Mouse (Mus musculus): ENCODE data around the gene Maco1. TPM values are rescaled to one million over a fixed set of nuclear protein-coding genes. Genes with fewer than 3 reads are reported as not detected.
"Not testable (repeated sequence)": the region's sequence is repeated elsewhere in the genome, so short reads cannot be mapped to it uniquely, and the experiment has no call there.

Gene Maco1
- total RNA-seq, 2 experiments from 2014 or later, result 24.9 to 25.9 TPM

GRCm38 (mm10) chr4:134821061-134821460, 32.1 kb downstream of the Maco1 start:
- intact Hi-C loops (cut with DNase I), result no loop called here
- DNase-seq, result no peak

DNA sequence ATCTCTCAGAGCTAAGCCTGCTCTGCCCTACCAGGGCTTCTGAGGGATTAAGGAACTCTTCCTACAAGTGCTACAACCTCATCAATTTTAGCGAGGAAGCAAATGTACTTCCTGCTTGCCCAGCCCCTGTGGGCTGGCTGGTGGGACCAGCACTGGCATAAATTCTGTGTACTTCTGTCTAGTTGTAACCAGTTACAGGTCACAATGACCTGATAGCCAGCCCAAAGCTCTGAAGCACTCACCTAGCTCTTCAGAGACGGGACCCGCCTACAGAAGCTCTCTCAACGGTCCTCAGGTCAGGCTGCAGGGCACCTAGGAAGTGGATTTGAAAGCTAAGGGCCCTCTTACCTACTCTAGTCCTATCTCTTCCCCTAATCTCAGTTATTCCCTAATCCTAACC, 35.4 kb downstream of the Maco1 start:
- intact Hi-C loops (cut with DNase I), result no loop called here
- DNase-seq, result no peak

DNA sequence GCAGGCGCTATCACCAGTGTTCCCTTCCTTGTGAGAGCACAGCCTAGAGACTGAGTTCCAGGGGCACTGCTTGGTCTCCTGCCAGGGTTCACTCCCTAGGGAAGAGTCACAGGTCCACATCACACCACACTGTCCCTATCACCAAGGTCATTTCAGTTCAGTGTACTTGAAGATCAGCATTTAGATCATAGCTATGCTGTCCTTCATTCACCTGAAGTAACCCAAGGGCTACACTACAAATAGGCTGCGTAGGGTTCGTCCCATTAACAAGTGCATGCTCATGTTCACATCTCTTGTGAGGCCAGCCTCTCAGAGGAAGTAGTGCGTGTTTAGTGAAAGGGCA, 38.9 kb downstream of the Maco1 start:
- DNase-seq, result peak in 1 of 2 experiments; percentile 51
- intact Hi-C loops (cut with DNase I), result no loop called here

- no peak for DNase-seq
- intact Hi-C loops (cut with DNase I), result no loop called here
Observed at GRCm38 (mm10) chr4:134813406-134814228, 39.5 kb downstream of the Maco1 start.

- intact Hi-C loops (cut with DNase I), result no loop called here
- DNase-seq, result peak; percentile 93 to 94
Observed at GRCm38 (mm10) chr4:134804765-134805164, 48.4 kb downstream of the Maco1 start.

GRCm38 (mm10) chr4:134802765-134803164, 50.4 kb downstream of the Maco1 start:
- DNase-seq, result no peak
- intact Hi-C loops (cut with DNase I), result no loop called here

GRCm38 (mm10) chr4:134802155-134802554, 51.0 kb downstream of the Maco1 start:
- intact Hi-C loops (cut with DNase I), result no loop called here

GRCm38 (mm10) chr4:134800693-134801092, 52.5 kb downstream of the Maco1 start:
- no peak for DNase-seq
- intact Hi-C loops (cut with DNase I), result no loop called here

More at GRCm38 (mm10) chr4:134802155-134802554, 51.0 kb downstream of the Maco1 start:
- DNase-seq, result no peak

DNA sequence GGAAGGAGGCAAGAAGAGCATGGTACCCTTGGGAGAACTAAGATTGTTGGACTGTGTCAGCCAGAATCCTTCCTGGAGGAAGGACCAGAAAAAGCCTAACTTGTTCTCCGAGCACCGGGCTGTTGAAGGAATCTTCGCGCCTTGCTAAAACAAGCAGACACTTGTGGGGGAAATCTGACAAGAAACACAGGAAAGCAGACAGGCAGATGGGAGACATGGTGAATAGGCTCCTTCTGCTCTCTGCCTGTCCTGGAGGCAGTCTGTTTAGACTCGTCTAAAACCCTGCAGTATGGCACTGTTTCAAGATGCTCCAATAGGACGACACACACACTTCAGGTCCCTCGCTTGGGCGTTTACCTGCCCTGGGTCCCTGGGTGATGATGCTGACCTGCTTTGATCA, 53.0 kb downstream of the Maco1 start:
- no peak for DNase-seq
- intact Hi-C loops (cut with DNase I), result no loop called here

- peak; percentile 73 to 82 for DNase-seq
- intact Hi-C loops (cut with DNase I), result loop anchor here (1.0 kb wide), 1 partner anchor 256 kb away; no protein-coding TSS in a partner anchor
Observed at GRCm38 (mm10) chr4:134799272-134799671, 53.9 kb downstream of the Maco1 start.

- intact Hi-C loops (cut with DNase I), result loop anchor here (1.0 kb wide), 1 partner anchor 256 kb away; no protein-coding TSS in a partner anchor
- DNase-seq, result no peak
Observed at GRCm38 (mm10) chr4:134798861-134799260, 54.3 kb downstream of the Maco1 start.

DNA sequence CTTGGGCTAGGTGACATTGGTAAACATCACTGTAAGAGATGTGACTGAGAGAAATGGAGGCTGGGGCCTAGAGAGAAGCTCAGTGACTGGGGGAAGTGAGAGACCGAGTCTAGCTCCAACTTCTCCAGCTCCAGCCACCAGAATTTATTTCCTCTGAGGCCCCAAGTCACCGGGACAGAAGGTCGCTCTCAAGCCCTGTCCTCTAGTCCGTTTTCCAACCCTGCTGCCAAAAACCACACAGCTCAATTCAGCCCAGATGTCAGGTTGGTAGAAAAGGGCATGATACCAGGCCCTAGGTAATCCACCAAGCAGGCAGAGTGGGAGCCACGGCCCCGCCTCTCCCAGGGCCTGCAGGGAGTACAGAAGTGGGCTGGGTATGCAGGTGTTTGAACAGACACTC, 55.5 kb downstream of the Maco1 start:
- intact Hi-C loops (cut with DNase I), result no loop called here
- no peak for DNase-seq

DNA sequence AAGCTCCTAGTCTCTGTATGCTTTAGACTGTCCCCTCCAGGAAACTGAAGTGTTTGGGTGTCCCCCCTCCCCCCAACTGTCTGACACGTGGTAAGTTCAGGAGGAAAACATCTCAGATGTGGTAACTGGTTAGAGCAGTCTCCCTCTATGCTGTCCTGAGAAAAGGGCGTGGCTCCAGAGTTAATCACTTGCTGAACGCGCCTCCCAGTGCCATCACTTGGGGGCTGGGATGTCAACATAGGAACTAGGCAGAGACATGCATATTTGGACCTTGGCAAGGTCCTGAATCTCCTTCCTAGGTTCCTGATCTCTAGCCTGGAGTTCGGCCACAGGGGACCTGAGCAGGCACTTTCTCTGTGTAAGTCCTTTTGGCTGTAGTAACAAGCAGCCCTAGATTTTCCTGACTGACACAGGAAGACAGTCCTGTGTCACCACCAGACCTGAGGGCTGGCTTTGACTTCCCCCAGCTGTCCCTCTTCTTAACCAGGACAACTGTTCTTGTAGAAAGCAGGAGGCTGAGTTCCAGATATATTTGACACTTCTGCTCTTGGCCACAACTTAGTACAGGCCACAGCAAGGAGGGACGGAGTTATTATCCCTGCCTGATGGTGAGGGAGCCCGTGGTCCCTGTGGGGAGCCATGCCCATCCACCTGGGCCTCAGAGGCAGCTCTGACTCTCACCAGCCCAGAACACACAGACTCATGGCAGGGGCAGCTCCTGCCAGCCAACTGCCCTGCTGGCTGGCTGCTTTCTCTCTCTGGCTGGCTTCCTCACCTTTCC, 56.4 kb downstream of the Maco1 start:
- no peak for DNase-seq
- intact Hi-C loops (cut with DNase I), result no loop called here

DNA sequence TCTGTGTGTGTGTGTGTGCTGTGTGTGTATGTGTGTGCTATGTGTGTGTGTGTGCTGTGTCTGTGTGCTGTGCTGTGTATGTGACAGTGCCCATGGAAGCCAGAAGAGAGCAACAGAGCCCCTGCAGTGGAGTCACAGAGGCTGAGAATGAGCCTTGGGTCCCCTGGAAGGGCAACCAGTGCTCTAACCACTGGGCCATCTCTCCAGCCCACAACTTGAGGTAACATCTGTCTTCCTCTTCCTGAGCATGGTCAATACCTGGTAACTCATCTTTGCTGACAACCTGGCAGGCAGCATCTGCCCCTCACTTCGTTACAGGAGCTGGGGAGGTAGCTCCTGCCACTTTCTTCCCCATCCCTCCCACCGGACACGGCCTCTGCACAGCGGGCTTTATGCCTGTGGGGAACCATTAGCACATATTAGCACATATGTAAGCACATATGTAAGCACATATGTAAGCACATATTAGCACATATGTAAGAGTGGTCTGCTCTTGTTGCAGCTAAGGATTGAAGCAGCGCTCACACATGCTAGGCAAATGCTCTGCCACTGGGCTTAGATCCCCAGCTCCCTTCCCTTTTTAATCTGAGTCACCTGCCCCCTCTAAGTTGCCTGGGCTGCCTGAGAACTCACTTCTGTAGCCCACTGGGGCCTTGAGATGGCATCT, 57.2 kb downstream of the Maco1 start:
- intact Hi-C loops (cut with DNase I), result no loop called here

DNA sequence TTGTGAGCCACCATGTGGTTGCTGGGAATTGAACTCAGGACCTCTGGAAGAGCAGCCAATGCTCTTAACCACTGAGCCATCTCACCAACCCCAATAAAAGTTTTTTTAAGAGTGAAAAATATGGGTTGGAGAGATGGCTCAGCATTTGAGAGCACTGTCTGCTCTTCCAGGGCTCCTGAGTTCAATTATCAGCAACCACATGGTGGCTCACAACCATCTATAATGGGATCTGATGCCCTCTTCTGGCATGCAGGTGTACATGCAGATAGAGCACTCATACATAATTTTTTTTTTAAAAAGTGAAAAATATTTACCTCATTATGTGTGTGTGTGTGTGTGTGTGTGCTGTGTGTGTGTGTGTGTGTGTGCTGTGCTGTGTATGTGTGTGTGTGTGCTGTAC, 58.2 kb downstream of the Maco1 start:
- DNase-seq; intact Hi-C loops (cut with DNase I): not testable (repeated sequence)

More for the DNA sequence above, 57.2 kb downstream of the Maco1 start:
- DNase-seq, result no peak

- peak; percentile 49 to 75 for DNase-seq
- intact Hi-C loops (cut with DNase I), result loop anchor here (2.0 kb wide), 1 partner anchor 85 kb away; no protein-coding TSS in a partner anchor
Observed at GRCm38 (mm10) chr4:134793213-134793956, 59.8 kb downstream of the Maco1 start.

GRCm38 (mm10) chr4:134791731-134792130, 61.4 kb downstream of the Maco1 start:
- DNase-seq, result no peak
- intact Hi-C loops (cut with DNase I), result loop anchor here (2.0 kb wide), 1 partner anchor 87 kb away; no protein-coding TSS in a partner anchor

DNA sequence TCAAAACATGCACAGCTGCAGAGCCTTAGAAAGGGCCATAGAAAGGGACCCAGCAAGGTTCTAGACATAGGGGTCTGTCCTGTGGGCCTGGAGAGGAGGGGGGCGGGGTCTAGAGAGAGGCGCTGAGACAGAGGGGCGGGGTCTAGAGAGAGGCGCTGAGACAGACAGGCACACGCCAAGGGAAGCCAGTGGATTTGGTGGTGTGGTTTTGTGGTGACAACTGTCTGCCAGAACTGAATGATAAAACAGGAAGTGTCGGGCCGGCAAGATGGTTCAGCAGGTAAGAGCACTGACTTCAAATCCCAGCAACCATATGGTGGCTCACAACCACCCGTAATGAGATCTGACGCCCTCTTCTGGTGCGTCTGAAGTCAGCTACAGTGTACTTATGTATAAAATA, 66.2 kb downstream of the Maco1 start:
- no peak for DNase-seq
- intact Hi-C loops (cut with DNase I), result no loop called here

DNA sequence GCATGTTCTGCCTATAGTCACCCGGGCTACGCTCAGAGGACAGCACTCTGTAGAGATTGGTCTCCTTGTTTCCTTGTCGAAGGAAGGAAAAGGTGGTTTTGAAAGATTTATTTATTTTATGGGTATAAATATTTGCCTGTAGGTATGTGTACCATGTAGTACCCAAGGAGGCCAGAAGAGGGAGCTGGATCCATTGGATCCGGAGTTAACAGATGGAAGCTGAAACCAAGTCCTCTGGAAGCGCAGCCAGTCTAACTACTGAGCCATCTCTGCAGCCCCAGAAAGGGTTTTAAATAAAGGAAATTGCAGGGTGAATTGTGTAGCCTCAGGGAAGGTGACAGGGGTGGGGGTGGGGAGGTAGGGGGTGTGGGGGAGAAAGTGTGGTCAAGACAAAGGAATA, 68.4 kb downstream of the Maco1 start:
- intact Hi-C loops (cut with DNase I), result no loop called here
- DNase-seq, result peak in 1 of 2 experiments; percentile 53

All from heart, postnatal 10 days (tissue).